Mouse (Mus musculus) CH12.LX (cell line): ENCODE results near the gene Ldb2. TPM values are rescaled to one million over a fixed set of nuclear protein-coding genes. Genes with fewer than 3 reads are reported as not detected.

Experiments
- DNase-seq: peaks from one replicate; pipeline ENCODE4 v3.0.0-alpha.2; 2013; ENCODE audit errors: extremely low read depth
- H3K27ac ChIP-seq: 2 replicates; pipeline ENCODE4 v1.5.1; 2012; ENCODE audit warnings: low read depth, mild to moderate bottlenecking, control low read depth, moderate library complexity; ENCODE audit not compliant: insufficient read depth
- H3K27me3 ChIP-seq: replicated peaks from 2 replicates; pipeline ENCODE3; 2012; ENCODE audit warnings: inconsistent platforms
- H3K36me3 ChIP-seq, 2 experiments: replicated peaks in 1 of 2; 2 replicates each; pipeline versions ENCODE3 to v1.6.1; 2012; ENCODE audit warnings: inconsistent platforms in 1 of 2, low read length in 1 of 2, mild to moderate bottlenecking in 1 of 2, mixed read lengths in 1 of 2, moderate library complexity in 1 of 2; ENCODE audit not compliant: control insufficient read depth in 1 of 2, insufficient read depth in 1 of 2
- H3K4me1 ChIP-seq, 2 experiments: 2 replicates each; pipeline ENCODE4 v1.6.1; 2012; ENCODE audit warnings: inconsistent platforms in 1 of 2, moderate library complexity in 1 of 2; ENCODE audit not compliant: insufficient read depth in 2 of 2, control insufficient read depth in 1 of 2
- H3K4me2 ChIP-seq: 2 replicates; pipeline ENCODE4 v1.6.1; 2012; ENCODE audit warnings: low read depth, mild to moderate bottlenecking, control low read depth; ENCODE audit not compliant: poor library complexity, insufficient read depth, severe bottlenecking
- H3K4me3 ChIP-seq, 3 experiments: fragments of 150-350 bp in 1 of 3; sonication (generic) in 1 of 3; replicated peaks in 1 of 3; 2 replicates each; pipeline versions ENCODE3 to v1.5.1; 2011 to 2012; ENCODE audit warnings: low read depth in 2 of 3, low read length in 2 of 3, mild to moderate bottlenecking in 2 of 3, moderate library complexity in 2 of 3, control low read depth in 1 of 3, improper control_type of control experiment in 1 of 3, inconsistent platforms in 1 of 3, mixed read lengths in 1 of 3; ENCODE audit not compliant: poor library complexity in 1 of 3
- H3K79me2 ChIP-seq: replicated peaks from 2 replicates; pipeline ENCODE4 v1.6.1; 2012; ENCODE audit warnings: mild to moderate bottlenecking, moderate library complexity; ENCODE audit not compliant: control insufficient read depth, poor library complexity, insufficient read depth, severe bottlenecking; ENCODE audit errors: extremely low read depth
- H3K9ac ChIP-seq: 2 replicates; pipeline ENCODE4 v1.6.1; 2012; ENCODE audit warnings: low read depth, mild to moderate bottlenecking, control low read depth, moderate library complexity; ENCODE audit not compliant: insufficient read depth
- H3K9me3 ChIP-seq: replicated peaks from 2 replicates; pipeline ENCODE3; 2012; ENCODE audit warnings: low read length, inconsistent platforms, mixed read lengths
- BHLHE40 ChIP-seq: IDR thresholded peaks from 2 replicates; pipeline ENCODE4 v1.6.1; 2011; ENCODE audit warnings: mild to moderate bottlenecking, low read depth, low read length, improper control_type of control experiment
- CTCF ChIP-seq, 2 experiments: IDR thresholded peaks in 1 of 2; conservative IDR thresholded peaks in 1 of 2; 2 replicates each; pipeline ENCODE4 v1.5.1; 2011 to 2012; ENCODE audit warnings: low read depth in 2 of 2, low read length in 2 of 2, improper control_type of control experiment in 1 of 2, inconsistent platforms in 1 of 2, mild to moderate bottlenecking in 1 of 2, moderate library complexity in 1 of 2
- EP300 ChIP-seq: IDR thresholded peaks from 2 replicates; pipeline ENCODE4 v1.6.1; 2011; ENCODE audit warnings: low read length, improper control_type of control experiment
- IRF4 ChIP-seq: IDR thresholded peaks from 2 replicates; pipeline ENCODE4 v1.6.1; 2014; ENCODE audit warnings: low read depth, mild to moderate bottlenecking, inconsistent platforms, low read length, improper control_type of control experiment
- JUND ChIP-seq: conservative IDR thresholded peaks from 2 replicates; pipeline ENCODE4 v1.6.1; 2011; ENCODE audit warnings: low read depth, low read length, improper control_type of control experiment
- KAT2A ChIP-seq: IDR thresholded peaks from 2 replicates; pipeline ENCODE4 v1.6.1; 2012; ENCODE audit warnings: low read length, improper control_type of control experiment, inconsistent platforms; ENCODE audit not compliant: insufficient replicate concordance
- MAX ChIP-seq: IDR thresholded peaks from 2 replicates; pipeline ENCODE4 v1.6.1; 2011; ENCODE audit warnings: low read length, improper control_type of control experiment
- MEF2A ChIP-seq: IDR thresholded peaks from 2 replicates; pipeline ENCODE4 v1.6.1; 2014; ENCODE audit warnings: low read depth, mild to moderate bottlenecking, inconsistent platforms, low read length, improper control_type of control experiment, borderline replicate concordance
- MXI1 ChIP-seq: IDR thresholded peaks from 2 replicates; pipeline ENCODE4 v1.6.1; 2011; ENCODE audit warnings: mild to moderate bottlenecking, low read depth, low read length, improper control_type of control experiment
- MYC ChIP-seq: IDR thresholded peaks from 2 replicates; pipeline ENCODE4 v1.6.1; 2011; ENCODE audit warnings: low read depth, mild to moderate bottlenecking, improper control_type of control experiment, low read length
- PAX5 ChIP-seq: IDR thresholded peaks from 2 replicates; pipeline ENCODE4 v1.6.1; 2012; ENCODE audit warnings: low read length, inconsistent platforms, mixed read lengths
- POLR2A ChIP-seq: IDR thresholded peaks from 2 replicates; pipeline ENCODE4 v1.6.1; 2011; ENCODE audit warnings: low read depth, mild to moderate bottlenecking, improper control_type of control experiment, low read length
- RAD21 ChIP-seq: IDR thresholded peaks from 2 replicates; pipeline ENCODE4 v1.6.1; 2011; ENCODE audit warnings: low read depth, mild to moderate bottlenecking, low read length, improper control_type of control experiment, moderate library complexity
- TBP ChIP-seq: conservative IDR thresholded peaks from 2 replicates; pipeline ENCODE4 v1.6.1; 2011; ENCODE audit warnings: low read depth, low read length, improper control_type of control experiment
- UBTF ChIP-seq: IDR thresholded peaks from 2 replicates; pipeline ENCODE4 v1.6.1; 2012; ENCODE audit warnings: low read depth, mild to moderate bottlenecking, inconsistent platforms, low read length, improper control_type of control experiment, moderate library complexity
- ZC3H11A ChIP-seq: IDR thresholded peaks from 2 replicates; pipeline ENCODE4 v1.6.1; 2012; ENCODE audit warnings: low read depth, mild to moderate bottlenecking, inconsistent platforms, low read length, improper control_type of control experiment
- ZNF384 ChIP-seq: IDR thresholded peaks from 2 replicates; pipeline ENCODE4 v1.6.1; 2012; ENCODE audit warnings: low read depth, low read length, improper control_type of control experiment, inconsistent platforms
- dilution Hi-C: fragments of 300-500 bp; cut with MboI; formaldehyde crosslinking; loops from 2 replicates; pipeline ENCODE4 v1.14.3; 2020; ENCODE audit warnings: low sequenced_read_pairs; ENCODE audit not compliant: extremely low pct_unique_long_range_greater_than_20kb, extremely low pct_ligation_motif_present
- in situ Hi-C: fragments of 300-500 bp; cut with MboI; formaldehyde crosslinking; loops from 3 replicates; pipeline ENCODE4 v1.14.3; 2019; ENCODE audit warnings: low sequenced_read_pairs, low pct_ligation_motif_present, low pct_unique_long_range_greater_than_20kb, mixed read lengths
- polyA plus RNA-seq: library from polyadenylated mRNA; unstranded; fragments of >175 nt; gene quantifications from 2 replicates; pipeline ENCODE4 v1.2.1, GENCODE M21; 2012; ENCODE audit warnings: low read depth; ENCODE audit not compliant: insufficient read length
- total RNA-seq, 2 experiments: library from RNA; depleted of rRNA; stranded (reverse); fragments of 300-350 nt in 1 of 2; fragments of >200 nt in 1 of 2; gene quantifications; 2 replicates each; pipeline ENCODE4 v1.2.3; 2012 to 2014

The Ldb2 gene
- total and polyA plus RNA-seq, 3 experiments = not detected

DNA sequence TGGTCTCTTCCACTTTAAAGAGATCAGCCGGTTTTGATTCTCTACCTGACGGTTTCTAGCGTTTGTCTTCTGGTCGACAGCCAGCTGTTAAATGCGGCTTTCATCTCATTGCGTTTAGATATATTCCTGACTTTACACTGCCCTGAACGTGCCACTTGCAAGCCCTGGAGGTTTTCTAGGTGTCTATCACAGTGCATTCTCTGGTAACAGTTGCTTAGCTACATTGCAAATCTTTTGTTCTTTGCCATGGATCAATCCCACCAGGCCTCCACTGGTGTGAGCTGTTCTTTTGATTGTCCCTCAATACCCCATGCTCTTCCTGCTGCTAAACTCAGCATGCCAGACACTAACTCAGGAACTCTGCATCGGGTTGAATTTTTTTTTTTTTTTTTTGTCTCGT, 145.1 kb downstream of the Ldb2 start:
- no peak for DNase-seq
- no peaks in the 10 kb centered on the region for H3K36me3 ChIP-seq
- H3K4me2 ChIP-seq = no peak overlapping the region
- no peaks in the 10 kb centered on the region for H3K79me2 ChIP-seq
- in situ Hi-C loops = no loop called here
- H3K4me3 ChIP-seq = no peak overlapping the region
- no peaks in the 10 kb centered on the region for H3K9me3 ChIP-seq
- no peak overlapping the region for H3K9ac ChIP-seq
- H3K27me3 ChIP-seq = no peaks in the 10 kb centered on the region
- dilution Hi-C loops = no loop called here
- H3K27ac ChIP-seq = no peak overlapping the region
- no peaks in the 10 kb centered on the region for H3K4me1 ChIP-seq
- no peak for TF ChIP-seq ZC3H11A
- TF ChIP-seq MAX = no peak
- no peak for TF ChIP-seq IRF4
- TF ChIP-seq BHLHE40 = no peak
- no peak for TF ChIP-seq MEF2A

DNA sequence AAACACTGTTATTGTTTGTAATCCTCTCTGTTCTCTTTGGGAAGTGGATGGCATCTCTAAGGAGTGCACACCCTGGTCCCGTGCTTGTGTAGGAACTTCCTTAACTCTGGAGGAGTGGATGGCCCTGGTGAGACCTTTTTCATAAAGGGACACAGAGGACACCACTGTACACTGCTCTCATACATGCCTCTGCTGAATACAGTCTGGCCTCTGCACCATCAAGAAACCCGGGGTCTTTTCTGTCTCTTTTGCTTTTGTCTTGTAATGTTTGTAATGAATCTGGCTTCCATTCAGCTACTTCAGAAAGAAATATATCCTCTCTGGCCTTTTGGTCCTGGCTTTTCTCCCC, 152.7 kb downstream of the Ldb2 start:
- no peak overlapping the region for H3K4me2 ChIP-seq
- H3K9me3 ChIP-seq = no peaks in the 10 kb centered on the region
- no peaks in the 10 kb centered on the region for H3K79me2 ChIP-seq
- TF ChIP-seq RAD21 (no peak), MXI1 (no peak), POLR2A (no peak), PAX5 (no peak), ZC3H11A (no peak), MYC (no peak), TBP (no peak), CTCF (conservative IDR thresholded peaks at IDR 0.05 in 1 of 2, IDR thresholded peaks at IDR 0.05 in 1 of 2; ENCODE audit: low read depth in 2 of 2, low read length in 2 of 2) (no peak), KAT2A (no peak), BHLHE40 (no peak), IRF4 (no peak), ZNF384 (no peak), MAX (no peak), UBTF (no peak), JUND (no peak), EP300 (no peak)
- TF ChIP-seq, all 38 proteins: peak for 0
- in situ Hi-C loops (no loop called here), dilution Hi-C loops (no loop called here)
- H3K27me3 ChIP-seq = no peaks in the 10 kb centered on the region
- H3K4me3 ChIP-seq = no peak overlapping the region
- DNase-seq = no peak
- no peak overlapping the region for H3K27ac ChIP-seq
- no peaks in the 10 kb centered on the region for H3K4me1 ChIP-seq
- no peak overlapping the region for H3K9ac ChIP-seq
- H3K36me3 ChIP-seq = no peaks in the 10 kb centered on the region
